Mouse (Mus musculus) bone marrow macrophage, adult 2 months (primary cell): Measurements from ENCODE around the gene C9. TPM values are rescaled to one million over a fixed set of nuclear protein-coding genes. Genes with fewer than 3 reads are reported as not detected.

Experiments used
- H3K27ac ChIP-seq: 2 replicates; pipeline ENCODE4 v1.5.1; 2012; ENCODE audit warnings: low read depth, low read length; ENCODE audit not compliant: insufficient read depth
- H3K4me1 ChIP-seq: 2 replicates; pipeline ENCODE4 v1.6.1; 2012; ENCODE audit warnings: low read length; ENCODE audit not compliant: control insufficient read depth, insufficient read depth
- H3K4me3 ChIP-seq: 2 replicates; pipeline ENCODE4 v1.5.1; 2012; ENCODE audit warnings: mild to moderate bottlenecking, low read length, moderate library complexity; ENCODE audit not compliant: insufficient read depth
- CTCF ChIP-seq: IDR thresholded peaks from 2 replicates; pipeline ENCODE4 v1.5.1; 2012; ENCODE audit warnings: low read depth, mild to moderate bottlenecking, low read length, moderate library complexity
- POLR2A ChIP-seq: IDR thresholded peaks from 2 replicates; pipeline ENCODE4 v1.6.1; 2012; ENCODE audit warnings: mild to moderate bottlenecking, low read depth, low read length, borderline replicate concordance
- polyA plus RNA-seq: library from polyadenylated mRNA; stranded (reverse); fragments of >200 nt; gene quantifications from 2 replicates; pipeline ENCODE4 v1.2.4, GENCODE M21; 2012; ENCODE audit not compliant: missing spikeins, insufficient read depth, insufficient read length

C9 gene
- not detected in 2 replicates for polyA plus RNA-seq

DNA sequence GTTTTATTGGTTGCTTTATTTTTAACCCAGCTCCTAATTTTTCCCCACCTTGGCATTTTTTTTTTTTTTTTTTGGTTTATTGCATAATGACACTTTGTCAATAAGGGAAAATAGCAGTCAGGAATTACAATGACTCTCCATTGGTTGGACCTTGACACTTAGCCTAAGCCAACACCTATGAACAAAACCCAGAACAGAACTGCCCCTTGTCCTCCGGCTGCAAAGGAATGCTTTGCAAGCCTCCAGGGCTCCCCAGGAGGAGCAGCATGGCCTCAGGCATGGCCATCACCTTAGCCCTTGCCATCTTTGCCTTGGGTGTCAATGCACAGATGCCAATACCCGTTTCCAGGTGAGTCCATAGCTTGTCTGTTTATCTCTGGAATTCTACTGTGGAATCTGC, at the start of gene C9:
Gene C9 (plus strand): TSS at position 193 of the 400 bp plus-strand sequence.
- Histone ChIP-seq H3K4me1 (peaks cover 12% of the 10 kb centered on the region), H3K27ac (no peak within 1 kb of the TSS), H3K4me3 (no peak within 1 kb of the TSS)
- no peak for TF ChIP-seq POLR2A
- TF ChIP-seq CTCF = no peak

DNA sequence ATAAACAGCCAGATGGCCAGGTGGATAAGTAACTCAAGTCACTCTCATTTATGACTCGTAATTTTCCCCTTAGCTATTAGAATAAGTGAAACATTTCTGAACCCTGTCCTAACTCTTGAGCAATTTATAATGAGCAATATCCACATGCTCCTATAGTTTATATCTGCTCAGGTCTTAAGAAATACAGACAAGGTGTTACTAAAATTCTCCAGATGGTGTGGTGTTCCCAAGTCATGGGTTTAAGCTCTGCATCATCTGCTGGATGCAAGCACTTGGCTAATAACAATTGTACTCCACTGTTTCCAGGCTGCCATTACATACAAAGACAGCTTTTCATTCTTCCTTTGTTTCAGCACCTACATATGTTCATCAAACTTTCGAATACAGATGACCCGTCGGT, 46.9 kb upstream of the C9 start:
- peaks cover 28% of the 10 kb centered on the region for H3K4me1 ChIP-seq
- TF ChIP-seq CTCF (no peak), POLR2A (no peak)
- no peak overlapping the region for H3K27ac ChIP-seq
- H3K4me3 ChIP-seq = no peak overlapping the region

- H3K27ac ChIP-seq = no peak overlapping the region
- H3K4me3 ChIP-seq = no peak overlapping the region
- TF ChIP-seq CTCF = no peak
- TF ChIP-seq POLR2A = no peak
- H3K4me1 ChIP-seq = peaks cover 26% of the 10 kb centered on the region
These were observed 46.2 kb upstream of the C9 start for GRCm38 (mm10) chr15:6398881-6399280.

DNA sequence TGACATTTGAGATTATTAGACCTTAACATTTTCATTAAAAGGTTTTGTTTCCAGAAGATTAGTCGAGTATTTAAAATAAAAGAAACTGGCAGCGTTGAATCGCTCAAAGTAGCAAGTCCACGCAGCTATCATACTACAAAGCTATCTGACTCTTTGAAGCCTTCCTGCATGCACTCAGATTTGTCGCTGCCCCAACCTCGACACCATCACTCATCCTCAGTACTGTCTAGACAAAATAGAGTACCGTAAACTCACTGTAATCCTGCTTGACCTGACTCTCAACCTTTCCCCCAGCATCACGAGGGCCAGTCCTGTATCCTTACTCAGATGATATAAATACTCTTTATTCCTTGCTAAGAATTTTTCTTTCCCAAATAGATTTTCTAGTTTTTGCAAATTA, 45.0 kb upstream of the C9 start:
- no peak overlapping the region for H3K4me3 ChIP-seq
- TF ChIP-seq POLR2A (no peak), CTCF (no peak)
- H3K27ac ChIP-seq = no peak overlapping the region
- peaks cover 33% of the 10 kb centered on the region for H3K4me1 ChIP-seq

GRCm38 (mm10) chr15:6402433-6402832, 42.7 kb upstream of the C9 start:
- TF ChIP-seq POLR2A (no peak), CTCF (no peak)
- Histone ChIP-seq H3K4me1 (peaks cover 46% of the 10 kb centered on the region), H3K4me3 (no peak overlapping the region), H3K27ac (no peak overlapping the region)

GRCm38 (mm10) chr15:6404172-6404571, 41.0 kb upstream of the C9 start:
- H3K27ac ChIP-seq = no peak overlapping the region
- no peak for TF ChIP-seq CTCF
- no peak for TF ChIP-seq POLR2A
- H3K4me3 ChIP-seq = no peak overlapping the region
- H3K4me1 ChIP-seq = peaks cover 55% of the 10 kb centered on the region

- TF ChIP-seq CTCF (no peak), POLR2A (no peak)
- no peak overlapping the region for H3K27ac ChIP-seq
These were observed 38.4 kb upstream of the C9 start for GRCm38 (mm10) chr15:6406771-6407170.

GRCm38 (mm10) chr15:6409031-6409430, 36.1 kb upstream of the C9 start:
- TF ChIP-seq POLR2A (no peak), CTCF (no peak)
- peaks cover 71% of the 10 kb centered on the region for H3K4me1 ChIP-seq
- no peak overlapping the region for H3K4me3 ChIP-seq
- H3K27ac ChIP-seq = no peak overlapping the region

More at GRCm38 (mm10) chr15:6406771-6407170, 38.4 kb upstream of the C9 start:
- no peak overlapping the region for H3K4me3 ChIP-seq
- H3K4me1 ChIP-seq = peaks cover 61% of the 10 kb centered on the region

GRCm38 (mm10) chr15:6410161-6410560, 35.0 kb upstream of the C9 start:
- TF ChIP-seq POLR2A (no peak), CTCF (no peak)
- H3K27ac ChIP-seq = peak overlapping the region; percentile 56
- no peak overlapping the region for H3K4me3 ChIP-seq
- H3K4me1 ChIP-seq = peaks cover 73% of the 10 kb centered on the region

GRCm38 (mm10) chr15:6411334-6411733, 33.8 kb upstream of the C9 start:
- Histone ChIP-seq H3K4me3 (no peak overlapping the region), H3K27ac (peak overlapping the region; percentile 98), H3K4me1 (peaks cover 76% of the 10 kb centered on the region)
- TF ChIP-seq POLR2A = no peak
- no peak for TF ChIP-seq CTCF

DNA sequence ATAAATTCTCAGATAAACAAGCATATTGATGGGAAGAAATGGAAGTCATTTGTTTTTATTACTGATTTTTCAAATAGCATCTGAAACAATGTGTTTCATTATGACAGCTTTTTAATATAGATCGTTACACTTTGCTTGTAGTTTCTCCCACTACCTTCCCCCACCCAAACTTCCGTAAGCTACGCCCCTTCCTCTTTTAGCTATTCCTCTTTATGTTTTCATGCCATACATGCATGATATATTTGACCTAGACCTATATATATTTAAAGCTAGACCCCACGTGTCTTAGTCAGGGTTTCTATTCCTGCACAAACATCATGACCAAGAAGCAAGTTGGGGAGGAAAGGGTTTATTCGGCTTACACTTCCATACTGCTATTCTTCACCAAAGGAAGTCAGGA, 29.8 kb upstream of the C9 start:
- Histone ChIP-seq H3K4me1 (peaks cover 46% of the 10 kb centered on the region), H3K4me3 (no peak overlapping the region), H3K27ac (peak overlapping the region; percentile 60)
- TF ChIP-seq CTCF (no peak), POLR2A (no peak)
